Mouse (Mus musculus) midbrain, embryonic 13.5 days (tissue): ENCODE measurements at regions not wholly inside any gene's neighbourhood (a gene's known extent, or its start where the extent isn't known, plus 50 kb on each side); places are given as distances from the start of the nearest gene placed in this dataset.

Source experiments
- ATAC-seq: fragments of 200-750 bp; cut with Nextera tagmentation; 2 replicates; pipeline ENCODE4 v1.8.0; 2017; ENCODE audit warnings: mild to moderate bottlenecking, moderate TSS enrichment, moderate library complexity
- H3K27ac ChIP-seq: fragments of 300-500 bp; sonication (generic); 2 replicates; pipeline ENCODE4 v1.5.1; 2015; ENCODE audit warnings: inconsistent platforms, mild to moderate bottlenecking, moderate library complexity
- H3K27me3 ChIP-seq: fragments of 300-500 bp; sonication (generic); 2 replicates; pipeline ENCODE4 v1.6.1; 2015; ENCODE audit warnings: mild to moderate bottlenecking, inconsistent platforms
- H3K36me3 ChIP-seq: fragments of 300-500 bp; sonication (generic); 2 replicates; pipeline ENCODE4 v1.6.1; 2015; ENCODE audit warnings: mild to moderate bottlenecking, inconsistent platforms
- H3K4me1 ChIP-seq: fragments of 300-500 bp; sonication (generic); replicated peaks from 2 replicates; pipeline ENCODE4 v1.6.1; 2015; ENCODE audit warnings: inconsistent platforms
- H3K4me2 ChIP-seq: fragments of 300-500 bp; sonication (generic); replicated peaks from 2 replicates; pipeline ENCODE4 v1.6.1; 2015; ENCODE audit warnings: moderate library complexity, mild to moderate bottlenecking, inconsistent platforms
- H3K4me3 ChIP-seq: fragments of 300-500 bp; sonication (generic); replicated peaks from 2 replicates; pipeline ENCODE4 v1.5.1; 2015; ENCODE audit warnings: mild to moderate bottlenecking, inconsistent platforms
- H3K9ac ChIP-seq: fragments of 300-500 bp; sonication (generic); replicated peaks from 2 replicates; pipeline ENCODE4 v1.6.1; 2015; ENCODE audit warnings: mild to moderate bottlenecking, inconsistent platforms
- H3K9me3 ChIP-seq: fragments of 300-500 bp; sonication (generic); 2 replicates; pipeline ENCODE4 v1.6.1; 2016; ENCODE audit warnings: mild to moderate bottlenecking, inconsistent platforms
- WGBS: fragments of 180-500 bp; shearing (Covaris S2); methylation state at CpG from one replicate; pipeline ENCODE4 v1.1.7; 2015; 5-methylcytosine and 5-hydroxymethylcytosine counted together

DNA sequence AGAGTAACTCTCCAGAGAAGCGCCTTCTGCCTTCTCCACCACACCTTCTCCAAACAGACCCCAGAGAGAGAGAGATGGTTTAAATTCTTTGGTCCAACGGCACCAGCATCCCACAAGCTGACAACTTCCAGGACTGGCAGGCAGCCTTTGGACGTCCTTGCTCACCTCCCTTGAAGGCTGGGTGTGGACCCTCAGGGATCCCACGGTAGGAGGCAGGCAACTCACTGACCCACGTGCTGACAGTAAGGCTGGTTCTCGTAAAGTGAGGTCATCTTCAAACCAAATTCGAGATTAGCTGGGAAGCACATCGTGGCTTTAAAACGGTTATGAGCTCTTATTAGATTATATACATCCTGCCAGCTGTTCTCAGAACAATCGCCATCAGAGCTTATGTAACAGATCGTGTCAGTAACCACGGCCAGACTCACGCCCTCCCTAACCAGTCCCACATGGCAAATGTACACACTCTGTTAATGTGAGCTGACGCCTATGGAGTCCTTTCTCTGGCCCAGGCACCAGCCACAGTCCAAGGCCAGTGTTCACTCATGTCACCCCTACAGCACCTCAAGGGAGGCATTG is 239.9 kb upstream of the Rtl1 start:
- Histone ChIP-seq H3K27me3 (no peaks in the 10 kb centered on the region; the same call in 1 of the 2 replicates), H3K4me3 (no peak overlapping the region), H3K4me2 (no peak overlapping the region), H3K27ac (0 out of 2 replicates have a peak overlapping the region, but pooled peaks have one; percentile 20), H3K9me3 (no peaks in the 10 kb centered on the region; the same call in 1 of the 2 replicates), H3K4me1 (peaks cover 17% of the 10 kb centered on the region), H3K36me3 (no peaks in the 10 kb centered on the region), H3K9ac (no peak overlapping the region)
- WGBS = 70% methylated on average over 14 of the region's 14 CpGs
- no peak for ATAC-seq

DNA sequence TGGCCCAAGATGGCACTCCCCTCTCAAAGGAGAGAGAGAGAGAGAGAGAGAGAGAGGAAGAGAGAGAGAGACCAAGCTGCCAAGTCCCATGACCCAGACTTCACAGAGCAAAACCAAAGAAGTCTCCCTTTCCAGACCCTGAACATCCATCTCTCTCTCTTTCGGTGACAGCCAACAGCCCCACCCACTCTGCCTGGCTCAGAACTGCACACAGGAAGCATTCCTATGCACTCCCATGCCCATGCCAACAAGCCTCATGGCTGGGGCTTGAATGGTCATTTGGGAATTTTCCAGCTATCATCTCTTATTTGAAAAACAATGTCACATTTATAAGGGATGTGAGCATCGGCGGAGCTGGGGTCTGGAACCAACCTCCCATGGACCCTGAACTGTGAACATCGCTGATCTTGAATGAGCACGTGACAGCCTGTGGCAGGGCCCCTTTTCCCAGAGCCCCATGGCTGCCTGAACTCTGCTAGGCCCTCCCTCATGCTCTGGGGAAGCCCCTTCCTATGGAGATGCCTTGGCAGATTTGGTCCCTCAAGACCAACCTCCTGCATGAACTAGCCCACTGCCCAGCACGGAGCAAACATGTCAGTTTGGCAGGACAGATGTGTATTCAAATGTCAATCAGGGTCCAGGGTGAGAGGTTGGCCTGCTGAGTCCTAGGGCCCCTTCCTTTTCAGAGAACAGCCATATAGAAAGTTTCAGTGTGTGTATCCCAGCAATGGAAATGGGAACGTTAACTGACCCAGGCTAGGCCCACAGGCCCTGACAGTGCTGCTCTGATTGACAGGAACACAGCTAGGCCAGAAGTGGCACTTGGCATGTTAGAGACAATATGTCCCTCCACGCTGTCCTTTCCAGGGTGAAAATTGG is 244.8 kb upstream of the Rtl1 start:
- no peaks in the 10 kb centered on the region for H3K36me3 ChIP-seq
- no peaks in the 10 kb centered on the region; the same call in 1 of the 2 replicates for H3K27me3 ChIP-seq
- H3K4me1 ChIP-seq = peaks cover 10% of the 10 kb centered on the region
- H3K4me2 ChIP-seq = no peak overlapping the region
- H3K27ac ChIP-seq = no peak overlapping the region
- H3K9ac ChIP-seq = no peak overlapping the region
- WGBS = 58% methylated on average over 8 of the region's 8 CpGs
- H3K9me3 ChIP-seq = no peaks in the 10 kb centered on the region
- H3K4me3 ChIP-seq = no peak overlapping the region
- 0 out of 2 replicates have a peak, but pooled peaks have one; percentile 45 for ATAC-seq

DNA sequence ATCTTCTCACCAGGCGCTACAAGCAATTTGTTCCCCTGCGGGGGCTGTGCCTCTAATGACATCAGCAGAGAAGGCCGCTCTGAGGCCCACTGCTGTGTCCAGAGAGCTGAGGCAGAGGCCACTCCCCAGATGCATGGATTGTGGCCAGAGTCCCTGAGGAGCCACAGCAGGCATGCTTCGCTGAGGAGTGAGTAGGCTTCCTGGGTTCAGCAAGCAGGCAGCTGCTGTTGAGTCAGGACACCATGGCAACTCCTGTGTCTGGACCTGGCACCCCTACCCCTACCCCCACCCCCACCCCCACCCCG is 245.4 kb upstream of the Rtl1 start:
- H3K27ac ChIP-seq = no peak overlapping the region
- peaks cover 9% of the 10 kb centered on the region for H3K4me1 ChIP-seq
- no peaks in the 10 kb centered on the region for H3K9me3 ChIP-seq
- H3K4me2 ChIP-seq = no peak overlapping the region
- 28% methylated on average over 5 of the region's 5 CpGs for WGBS
- H3K4me3 ChIP-seq = no peak overlapping the region
- H3K9ac ChIP-seq = no peak overlapping the region
- H3K36me3 ChIP-seq = no peaks in the 10 kb centered on the region
- ATAC-seq = 0 out of 2 replicates have a peak, but pooled peaks have one; percentile 45
- H3K27me3 ChIP-seq = no peaks in the 10 kb centered on the region; the same call in 1 of the 2 replicates

GRCm38 (mm10) chr12:109856336-109856735 is 256.2 kb upstream of the Rtl1 start:
- H3K27me3 ChIP-seq = no peaks in the 10 kb centered on the region
- peaks cover 4% of the 10 kb centered on the region; the same call in 1 of the 2 replicates for H3K9me3 ChIP-seq
- no peaks in the 10 kb centered on the region for H3K36me3 ChIP-seq
- 96% methylated on average over 1 of the region's 1 CpGs for WGBS
- H3K27ac ChIP-seq = no peak overlapping the region
- no peak overlapping the region for H3K4me2 ChIP-seq
- no peak overlapping the region for H3K4me3 ChIP-seq
- no peaks in the 10 kb centered on the region for H3K4me1 ChIP-seq
- H3K9ac ChIP-seq = no peak overlapping the region
- no peak for ATAC-seq

DNA sequence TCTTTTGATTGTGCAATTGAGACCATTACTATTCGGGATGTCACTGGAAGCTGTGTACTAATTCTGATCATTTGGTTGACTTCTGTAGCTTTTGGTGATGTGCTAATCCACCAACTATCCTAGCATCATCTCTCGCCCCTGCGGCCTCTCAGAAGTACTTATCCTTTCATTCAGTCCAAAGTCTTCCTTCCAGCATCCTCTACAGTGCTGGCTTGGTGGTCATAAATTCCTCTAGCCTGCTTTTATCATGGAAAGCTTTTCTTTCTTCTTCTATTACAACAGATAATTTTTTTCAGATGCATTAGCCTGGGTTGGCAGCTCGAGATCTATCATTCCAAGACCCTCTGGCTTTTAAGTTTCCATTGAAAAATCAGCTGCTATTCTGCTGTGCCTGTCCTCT is 257.6 kb upstream of the Rtl1 start:
- no peak for ATAC-seq
- Histone ChIP-seq H3K4me2 (no peak overlapping the region), H3K9me3 (peaks cover 4% of the 10 kb centered on the region; the same call in 1 of the 2 replicates), H3K4me3 (no peak overlapping the region), H3K27ac (no peak overlapping the region), H3K9ac (no peak overlapping the region), H3K36me3 (no peaks in the 10 kb centered on the region), H3K27me3 (no peaks in the 10 kb centered on the region), H3K4me1 (no peaks in the 10 kb centered on the region)
- WGBS = 61% methylated on average over 4 of the region's 4 CpGs

DNA sequence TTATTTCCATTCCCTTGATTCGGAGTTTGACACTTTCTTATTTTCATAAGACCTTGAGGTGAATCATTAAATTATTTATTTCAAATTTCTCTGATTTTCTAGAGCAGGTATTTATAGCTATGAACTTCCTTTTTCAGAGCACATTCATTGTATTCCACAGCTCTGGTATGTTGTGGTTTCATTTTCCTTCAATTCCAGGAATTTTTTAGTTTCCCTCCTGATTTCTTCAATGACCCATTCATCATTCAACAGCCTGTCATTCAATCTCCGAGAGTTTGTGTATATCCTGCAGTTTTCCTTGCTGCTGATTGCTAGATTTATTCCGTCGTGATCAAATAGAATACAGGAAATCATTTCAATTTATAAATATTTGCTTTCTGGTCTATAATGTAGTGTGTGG is 264.7 kb upstream of the Rtl1 start:
- no peak overlapping the region for H3K4me3 ChIP-seq
- ATAC-seq = no peak
- no peaks in the 10 kb centered on the region for H3K36me3 ChIP-seq
- 79% methylated on average over 4 of the region's 4 CpGs for WGBS
- H3K4me1 ChIP-seq = no peaks in the 10 kb centered on the region
- no peak overlapping the region for H3K27ac ChIP-seq
- H3K27me3 ChIP-seq = no peaks in the 10 kb centered on the region
- no peak overlapping the region for H3K4me2 ChIP-seq
- H3K9me3 ChIP-seq = no peaks in the 10 kb centered on the region
- H3K9ac ChIP-seq = no peak overlapping the region

- H3K4me3 ChIP-seq = no peak overlapping the region
- no peak overlapping the region for H3K27ac ChIP-seq
- H3K36me3 ChIP-seq = no peaks in the 10 kb centered on the region
- no peak for ATAC-seq
- 88% methylated on average over 14 of the region's 14 CpGs for WGBS
- H3K9me3 ChIP-seq = no peaks in the 10 kb centered on the region
- no peak overlapping the region for H3K4me2 ChIP-seq
- no peak overlapping the region for H3K9ac ChIP-seq
- H3K27me3 ChIP-seq = no peaks in the 10 kb centered on the region
- no peaks in the 10 kb centered on the region for H3K4me1 ChIP-seq
Observed at GRCm38 (mm10) chr12:109871021-109871420, 270.9 kb upstream of the Rtl1 start.

DNA sequence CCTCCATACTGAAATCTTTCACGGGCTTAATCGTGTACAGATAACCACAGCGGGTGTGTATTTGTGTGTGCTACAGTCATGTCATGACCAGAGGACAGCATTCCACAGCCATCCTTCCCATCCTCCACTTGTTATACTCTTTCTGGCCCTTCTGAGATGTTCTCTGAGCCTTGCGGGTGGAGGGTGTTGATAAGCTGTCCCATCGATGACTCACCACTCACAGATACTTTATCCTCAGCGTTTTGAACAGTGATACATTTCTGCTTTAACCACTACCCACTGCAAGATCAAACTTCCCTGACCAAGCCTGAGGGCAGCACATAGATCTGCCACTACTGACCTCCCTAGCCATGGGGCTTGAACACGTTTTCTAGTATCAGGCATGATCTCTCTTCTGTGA is 274.3 kb upstream of the Rtl1 start:
- H3K9ac ChIP-seq = no peak overlapping the region
- no peaks in the 10 kb centered on the region for H3K9me3 ChIP-seq
- no peaks in the 10 kb centered on the region for H3K27me3 ChIP-seq
- no peaks in the 10 kb centered on the region for H3K36me3 ChIP-seq
- H3K27ac ChIP-seq = no peak overlapping the region
- H3K4me3 ChIP-seq = no peak overlapping the region
- H3K4me2 ChIP-seq = no peak overlapping the region
- no peak for ATAC-seq
- H3K4me1 ChIP-seq = no peaks in the 10 kb centered on the region
- WGBS = 88% methylated on average over 7 of the region's 7 CpGs

DNA sequence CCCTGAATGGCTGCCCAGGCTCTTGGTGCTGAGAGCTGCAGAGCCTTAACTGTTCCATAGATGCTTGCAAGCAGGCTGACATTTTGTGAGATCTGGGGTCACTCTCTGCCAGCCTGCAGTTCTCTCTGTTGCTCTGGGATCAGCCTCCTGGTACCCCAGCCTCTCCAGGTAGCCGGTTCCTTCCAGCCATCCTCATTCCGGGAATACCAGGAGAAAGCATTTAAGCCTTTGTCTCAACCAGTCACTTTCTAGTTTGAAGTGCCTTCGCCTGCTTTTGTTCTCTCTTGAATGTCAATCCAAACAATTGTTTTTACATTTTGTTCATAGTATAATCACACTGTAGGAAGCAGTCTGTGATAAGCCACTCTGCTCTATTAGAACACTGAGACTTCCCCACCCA is 281.0 kb upstream of the Rtl1 start:
- Histone ChIP-seq H3K9me3 (no peaks in the 10 kb centered on the region), H3K4me2 (no peak overlapping the region), H3K27ac (no peak overlapping the region), H3K27me3 (no peaks in the 10 kb centered on the region), H3K4me3 (no peak overlapping the region), H3K36me3 (no peaks in the 10 kb centered on the region), H3K9ac (no peak overlapping the region), H3K4me1 (0 out of 2 replicates have a peak, but pooled peaks cover 6% of the 10 kb centered on the region)
- WGBS = 52% methylated on average over 3 of the region's 3 CpGs
- ATAC-seq = no peak

GRCm38 (mm10) chr12:109891206-109891605 is 291.1 kb upstream of the Rtl1 start:
- no peak overlapping the region for H3K9ac ChIP-seq
- ATAC-seq = no peak
- H3K27me3 ChIP-seq = no peaks in the 10 kb centered on the region
- no peak overlapping the region for H3K4me3 ChIP-seq
- H3K9me3 ChIP-seq = no peaks in the 10 kb centered on the region
- no peaks in the 10 kb centered on the region for H3K36me3 ChIP-seq
- WGBS = 100% methylated on average over 2 of the region's 2 CpGs
- no peak overlapping the region for H3K27ac ChIP-seq
- H3K4me1 ChIP-seq = no peaks in the 10 kb centered on the region
- no peak overlapping the region for H3K4me2 ChIP-seq

- no peak for ATAC-seq
- Histone ChIP-seq H3K9ac (no peak overlapping the region), H3K4me3 (no peak overlapping the region), H3K9me3 (no peaks in the 10 kb centered on the region), H3K4me2 (no peak overlapping the region), H3K4me1 (no peaks in the 10 kb centered on the region), H3K27ac (no peak overlapping the region), H3K27me3 (no peaks in the 10 kb centered on the region), H3K36me3 (no peaks in the 10 kb centered on the region)
Observed at GRCm38 (mm10) chr12:109892834-109893233, 292.7 kb upstream of the Rtl1 start.

DNA sequence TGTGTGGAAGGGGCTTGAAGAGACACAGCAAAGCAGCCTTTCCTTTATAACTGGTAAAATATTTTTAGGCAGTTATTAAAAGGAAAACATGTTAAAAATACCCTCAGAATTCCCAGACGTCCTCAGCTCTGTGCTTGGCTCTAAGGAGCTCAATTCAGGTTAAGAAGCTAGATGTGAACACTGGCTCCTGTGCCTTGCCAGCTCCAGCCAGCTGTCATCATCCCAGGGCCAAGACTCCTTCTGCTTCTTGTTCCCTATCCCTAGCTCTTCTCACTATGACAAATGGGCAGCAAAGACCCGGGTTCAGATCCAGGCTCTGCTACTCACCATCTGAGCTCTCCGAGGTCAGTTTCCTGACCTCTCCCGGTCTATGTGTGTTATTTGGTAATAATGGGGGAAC is 293.5 kb upstream of the Rtl1 start:
- H3K4me1 ChIP-seq = no peaks in the 10 kb centered on the region
- no peaks in the 10 kb centered on the region for H3K9me3 ChIP-seq
- ATAC-seq = no peak
- H3K27ac ChIP-seq = no peak overlapping the region
- H3K4me2 ChIP-seq = no peak overlapping the region
- H3K4me3 ChIP-seq = no peak overlapping the region
- no peaks in the 10 kb centered on the region for H3K36me3 ChIP-seq
- H3K27me3 ChIP-seq = no peaks in the 10 kb centered on the region
- 83% methylated on average over 4 of the region's 4 CpGs for WGBS
- H3K9ac ChIP-seq = no peak overlapping the region
